Mouse (Mus musculus) midbrain, embryonic 16.5 days (tissue): ENCODE results near the gene Rdh19. TPM values are rescaled to one million over a fixed set of nuclear protein-coding genes. Genes with fewer than 3 reads are reported as not detected.
"Not testable (repeated sequence)": the region's sequence is repeated elsewhere in the genome, so short reads cannot be mapped to it uniquely, and the experiment has no call there.

Experiments
- ATAC-seq: fragments of 200-750 bp; cut with Nextera tagmentation; 2 replicates; pipeline ENCODE4 v1.8.0; 2017; ENCODE audit warnings: moderate TSS enrichment
- H3K27ac ChIP-seq: fragments of 300-500 bp; sonication (generic); 2 replicates; pipeline ENCODE4 v1.5.1; 2014; ENCODE audit warnings: mild to moderate bottlenecking, low read length, mixed read lengths
- H3K27me3 ChIP-seq: fragments of 300-500 bp; sonication (generic); 2 replicates; pipeline ENCODE4 v1.6.1; 2014; ENCODE audit warnings: low read depth, low read length, mixed read lengths; ENCODE audit not compliant: control insufficient read depth, insufficient read depth
- H3K36me3 ChIP-seq: fragments of 300-500 bp; sonication (generic); 2 replicates; pipeline ENCODE4 v1.6.1; 2014; ENCODE audit warnings: mild to moderate bottlenecking, low read length, moderate library complexity, mixed read lengths; ENCODE audit not compliant: control insufficient read depth, insufficient read depth
- H3K4me1 ChIP-seq: fragments of 300-500 bp; sonication (generic); 2 replicates; pipeline ENCODE4 v1.6.1; 2014; ENCODE audit warnings: mild to moderate bottlenecking, low read length, mixed read lengths; ENCODE audit not compliant: control insufficient read depth, insufficient read depth
- H3K4me2 ChIP-seq: fragments of 300-500 bp; sonication (generic); 2 replicates; pipeline ENCODE4 v1.6.1; 2014; ENCODE audit warnings: mild to moderate bottlenecking, low read length, mixed read lengths
- H3K4me3 ChIP-seq: fragments of 300-500 bp; sonication (generic); 2 replicates; pipeline ENCODE4 v1.5.1; 2014; ENCODE audit warnings: low read depth, mild to moderate bottlenecking, low read length, moderate library complexity, mixed read lengths
- H3K9ac ChIP-seq: fragments of 300-500 bp; sonication (generic); 2 replicates; pipeline ENCODE4 v1.6.1; 2014; ENCODE audit warnings: low read depth, low read length, mixed read lengths
- H3K9me3 ChIP-seq: fragments of 300-500 bp; sonication (generic); replicated peaks from 2 replicates; pipeline ENCODE4 v1.6.1; 2014; ENCODE audit warnings: mild to moderate bottlenecking, low read length, mixed read lengths; ENCODE audit not compliant: control insufficient read depth, poor library complexity, severe bottlenecking
- WGBS: fragments of 180-500 bp; shearing (Covaris S2); extraction: QIAGEN DNeasy Blood & Tissue Kit; methylation state at CpG from one replicate; pipeline ENCODE4 v1.1.7; 2014; 5-methylcytosine and 5-hydroxymethylcytosine counted together
- polyA plus RNA-seq: library from polyadenylated mRNA; unstranded; fragments of >200 nt; fragmentation: Nextera tagmentation; extraction: Ambion mirVana; gene quantifications from 2 replicates; pipeline ENCODE4 v1.2.1, GENCODE M21; 2015

Rdh19 gene
- polyA plus RNA-seq, 1 experiment from 2014 or later: not detected

DNA sequence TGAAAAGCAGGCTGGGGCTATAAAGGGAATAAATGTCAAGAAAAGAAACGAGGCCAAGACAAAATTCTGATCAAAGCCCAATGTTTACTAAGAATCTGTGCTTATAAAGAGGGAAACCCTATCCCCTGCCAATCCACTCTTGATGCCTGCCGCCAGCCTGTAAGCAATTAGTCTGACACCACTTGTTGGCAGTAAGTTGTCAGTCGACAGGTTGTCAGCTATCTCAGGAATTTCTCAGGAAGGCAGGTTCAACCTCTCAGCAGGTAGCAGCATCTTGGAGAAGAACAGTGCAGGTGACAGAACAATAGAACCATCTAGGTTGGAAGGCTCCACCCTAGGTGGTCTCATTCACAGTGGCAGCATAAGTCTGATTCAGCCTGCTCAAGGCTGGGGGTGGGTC lies 20.6 kb upstream of the Rdh19 start:
- Histone ChIP-seq H3K4me1 (no peaks in the 10 kb centered on the region), H3K9me3 (no peaks in the 10 kb centered on the region), H3K27ac (no peak overlapping the region), H3K4me2 (no peak overlapping the region), H3K9ac (no peak overlapping the region), H3K27me3 (no peaks in the 10 kb centered on the region), H3K36me3 (no peaks in the 10 kb centered on the region), H3K4me3 (no peak overlapping the region)
- no peak for ATAC-seq
- 75% methylated on average over 3 of the region's 3 CpGs for whole genome bisulfite sequencing

DNA sequence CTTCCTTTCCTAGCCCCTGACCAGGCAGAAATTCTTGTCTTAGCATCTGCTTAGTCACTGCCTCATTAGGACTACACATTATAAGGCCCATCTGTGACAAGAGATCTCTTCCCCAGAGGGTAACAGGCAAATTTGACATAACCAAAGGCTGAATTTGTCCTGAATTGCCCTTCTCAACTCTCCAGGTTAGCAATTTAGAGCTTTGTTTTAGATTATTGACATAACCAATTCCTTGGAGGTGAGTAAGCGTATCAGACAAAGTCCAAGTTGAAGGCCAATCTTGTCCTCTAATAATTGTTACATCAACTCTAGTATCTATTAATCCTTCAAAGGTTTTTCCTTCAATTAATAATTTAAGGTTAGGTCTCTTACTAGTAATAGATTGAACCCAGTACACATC lies 15.5 kb upstream of the Rdh19 start:
- not testable (repeated sequence) for H3K4me2 ChIP-seq, H3K4me1 ChIP-seq, H3K27me3 ChIP-seq, H3K36me3 ChIP-seq, H3K27ac ChIP-seq, H3K9ac ChIP-seq, H3K9me3 ChIP-seq, H3K4me3 ChIP-seq, ATAC-seq
- WGBS: 95% methylated on average over 1 of the region's 1 CpGs

DNA sequence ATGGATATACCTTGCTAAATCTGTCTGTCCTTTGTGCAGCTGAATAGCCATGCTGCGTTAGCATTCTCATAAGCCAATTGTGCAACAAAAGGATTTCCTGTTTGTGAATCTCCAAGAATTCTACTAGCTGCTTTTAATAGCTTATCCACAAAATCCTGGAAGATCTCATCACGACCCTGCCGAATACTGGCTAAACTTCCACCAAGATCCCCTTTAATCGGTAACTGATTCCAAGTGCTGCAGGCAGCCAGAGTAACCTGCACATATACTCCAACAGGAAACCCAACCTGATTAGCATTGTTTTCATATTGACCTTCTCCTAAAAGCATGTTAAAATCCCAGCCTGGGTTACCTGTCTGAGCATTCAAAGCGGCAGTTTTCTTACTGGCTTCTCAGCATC lies 14.4 kb upstream of the Rdh19 start:
- Histone ChIP-seq H3K4me3 (no peak overlapping the region), H3K9ac (no peak overlapping the region), H3K27me3 (no peaks in the 10 kb centered on the region), H3K27ac (no peak overlapping the region), H3K9me3 (0 out of 2 replicates have a peak, but pooled peaks cover 3% of the 10 kb centered on the region), H3K4me2 (no peak overlapping the region), H3K36me3 (no peaks in the 10 kb centered on the region), H3K4me1 (no peaks in the 10 kb centered on the region)
- WGBS: 85% methylated on average over 5 of the region's 5 CpGs
- ATAC-seq: no peak

DNA sequence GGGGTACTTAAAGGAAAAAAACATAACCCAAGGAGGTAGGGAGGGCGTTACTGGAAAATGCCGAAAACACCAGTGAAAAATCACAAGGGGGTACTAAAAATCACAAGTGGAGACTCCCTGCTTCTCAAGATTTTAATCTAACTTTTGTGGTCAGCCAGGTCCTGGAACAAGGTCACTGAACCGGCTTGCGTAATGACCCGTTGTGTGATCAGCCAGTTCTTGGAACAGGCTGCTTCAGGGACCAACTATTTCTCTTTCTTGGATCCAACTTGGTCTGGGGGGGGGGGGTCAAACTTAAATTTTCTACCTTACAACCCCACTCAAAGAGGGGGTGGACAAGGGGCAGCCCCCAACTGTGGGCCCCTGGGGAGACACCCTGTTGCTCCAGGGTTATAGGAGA lies 11.9 kb upstream of the Rdh19 start:
- not testable (repeated sequence) for H3K9me3 ChIP-seq, H3K4me1 ChIP-seq, H3K27me3 ChIP-seq, H3K36me3 ChIP-seq, H3K9ac ChIP-seq, H3K4me3 ChIP-seq, H3K4me2 ChIP-seq, H3K27ac ChIP-seq, ATAC-seq
- 97% methylated on average over 5 of the region's 5 CpGs for WGBS

DNA sequence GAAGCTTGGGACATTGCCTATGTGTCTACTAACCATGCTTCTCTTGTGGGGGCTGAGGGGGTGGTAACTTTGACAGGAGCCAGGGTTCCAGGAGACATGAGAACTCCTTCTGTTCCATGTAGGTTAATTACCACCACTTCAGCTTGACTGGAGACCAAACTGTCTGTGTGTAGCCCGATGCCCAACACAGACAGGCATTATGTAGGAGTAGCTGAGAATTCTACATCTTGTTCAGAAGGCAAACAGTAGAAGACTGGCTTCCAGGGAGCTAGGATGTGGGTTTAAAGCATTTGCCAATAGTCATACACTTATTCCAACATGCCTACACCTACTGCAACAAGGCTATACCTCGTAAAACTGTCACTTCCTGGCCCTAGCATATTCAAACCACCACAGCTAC lies 11.2 kb upstream of the Rdh19 start:
- H3K9ac ChIP-seq: no peak overlapping the region
- 87% methylated on average over 2 of the region's 2 CpGs for WGBS
- 0 out of 2 replicates have a peak, but pooled peaks cover 3% of the 10 kb centered on the region for H3K9me3 ChIP-seq
- ATAC-seq: no peak
- no peaks in the 10 kb centered on the region for H3K36me3 ChIP-seq
- no peak overlapping the region for H3K4me2 ChIP-seq
- H3K4me3 ChIP-seq: no peak overlapping the region
- no peaks in the 10 kb centered on the region for H3K4me1 ChIP-seq
- H3K27ac ChIP-seq: no peak overlapping the region
- no peaks in the 10 kb centered on the region for H3K27me3 ChIP-seq

DNA sequence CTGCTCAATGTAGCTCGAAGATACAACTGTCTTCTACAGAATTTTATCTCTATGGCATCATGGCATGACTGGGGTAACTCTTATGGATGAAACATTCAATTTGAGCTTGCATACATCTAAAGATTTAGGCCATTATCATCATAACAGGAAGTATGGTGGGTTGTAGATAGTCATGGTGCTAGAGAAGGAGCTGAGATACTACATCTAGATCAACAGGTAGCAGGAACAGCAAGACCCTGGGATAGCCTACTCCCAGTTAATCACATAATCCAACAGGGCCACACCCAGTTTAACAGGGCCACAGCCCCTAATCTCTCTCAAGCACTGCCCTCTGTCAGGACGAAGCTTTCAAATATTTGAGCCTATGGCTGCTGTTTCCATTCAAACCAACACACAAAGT lies 9.0 kb upstream of the Rdh19 start:
- no peak overlapping the region for H3K4me3 ChIP-seq
- no peak overlapping the region for H3K27ac ChIP-seq
- no peaks in the 10 kb centered on the region for H3K27me3 ChIP-seq
- no peak overlapping the region for H3K4me2 ChIP-seq
- no peaks in the 10 kb centered on the region for H3K36me3 ChIP-seq
- 0 out of 2 replicates have a peak, but pooled peaks cover 3% of the 10 kb centered on the region for H3K9me3 ChIP-seq
- ATAC-seq: no peak
- H3K4me1 ChIP-seq: no peaks in the 10 kb centered on the region
- WGBS: 74% methylated on average over 2 of the region's 2 CpGs
- H3K9ac ChIP-seq: no peak overlapping the region

DNA sequence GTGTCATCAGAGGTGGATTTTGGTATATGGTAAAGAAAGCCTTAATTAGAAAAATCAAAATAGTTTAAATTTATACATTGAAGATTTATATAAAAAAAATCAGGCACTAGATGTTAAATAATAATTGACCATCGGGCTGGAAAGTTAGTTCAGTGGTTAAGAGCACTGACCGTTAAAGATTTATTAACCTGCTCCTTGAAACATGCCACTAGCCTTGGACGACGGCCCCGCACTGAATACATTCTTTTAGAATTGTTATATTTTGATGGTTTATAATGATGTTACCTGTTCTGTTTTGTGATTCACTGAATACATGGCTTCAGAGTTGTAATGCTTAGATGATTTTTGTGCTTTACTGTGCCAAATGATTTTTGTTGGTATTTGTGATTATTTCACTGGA lies 3.8 kb upstream of the Rdh19 start:
- not testable (repeated sequence) for H3K27ac ChIP-seq
- WGBS: 92% methylated on average over 5 of the region's 5 CpGs

DNA sequence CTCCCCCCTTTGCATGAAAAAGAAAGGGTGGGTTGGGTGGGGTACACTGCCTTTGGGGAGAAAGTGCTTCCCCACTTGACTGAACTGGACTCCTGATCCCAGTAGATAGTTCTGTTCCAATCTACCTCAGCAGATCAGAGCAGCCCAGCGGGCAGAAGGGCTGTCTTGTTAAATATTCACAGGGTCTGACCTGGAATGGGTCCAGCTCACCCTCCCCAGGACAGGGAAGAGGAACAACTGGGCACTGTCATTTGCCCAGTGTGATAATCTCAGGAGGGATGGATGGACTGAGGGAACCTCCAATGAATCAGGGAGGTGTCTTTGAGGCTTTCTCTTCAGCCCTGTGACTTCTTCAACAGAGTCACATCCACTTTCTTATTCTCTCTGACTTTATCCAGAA lies 1.6 kb upstream of the Rdh19 start:
- H3K9ac ChIP-seq: no peak overlapping the region
- no peak overlapping the region for H3K4me3 ChIP-seq

More for the DNA sequence above, 3.8 kb upstream of the Rdh19 start:
- H3K27me3 ChIP-seq, H3K9ac ChIP-seq, H3K4me3 ChIP-seq, H3K4me1 ChIP-seq, H3K9me3 ChIP-seq, H3K4me2 ChIP-seq, H3K36me3 ChIP-seq, ATAC-seq: not testable (repeated sequence)

DNA sequence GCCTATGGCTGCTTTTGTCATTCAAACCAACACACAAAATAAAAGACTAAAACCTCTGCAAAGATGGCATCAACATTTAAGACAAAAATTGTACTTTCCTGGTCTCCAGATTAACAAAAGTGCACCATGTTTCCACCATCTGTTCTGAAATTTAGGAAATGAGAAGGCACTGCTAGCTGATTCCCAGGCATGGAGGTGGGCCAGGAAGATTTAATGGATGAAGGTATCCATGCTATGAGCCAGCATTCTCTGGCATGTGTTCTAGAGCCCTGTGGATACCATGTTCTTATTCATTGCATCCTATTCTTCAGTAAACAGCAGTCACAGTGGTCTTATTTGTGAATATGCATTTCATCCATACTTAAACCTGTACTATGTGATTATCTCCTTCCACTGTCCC lies 6.6 kb downstream of the Rdh19 start:
- H3K4me2 ChIP-seq: no peak overlapping the region
- H3K27ac ChIP-seq: no peak overlapping the region
- H3K9ac ChIP-seq: no peak overlapping the region
- no peaks in the 10 kb centered on the region for H3K36me3 ChIP-seq
- H3K9me3 ChIP-seq: no peaks in the 10 kb centered on the region
- no peaks in the 10 kb centered on the region for H3K4me1 ChIP-seq
- ATAC-seq: no peak
- H3K27me3 ChIP-seq: no peaks in the 10 kb centered on the region
- no peak overlapping the region for H3K4me3 ChIP-seq

More for the DNA sequence above, 1.6 kb upstream of the Rdh19 start:
- H3K36me3 ChIP-seq: no peaks in the 10 kb centered on the region
- H3K9me3 ChIP-seq: no peaks in the 10 kb centered on the region
- ATAC-seq: no peak
- WGBS: 71% methylated on average over 1 of the region's 1 CpGs
- H3K4me2 ChIP-seq: no peak overlapping the region
- H3K27me3 ChIP-seq: no peaks in the 10 kb centered on the region
- H3K4me1 ChIP-seq: no peaks in the 10 kb centered on the region
- H3K27ac ChIP-seq: no peak overlapping the region

DNA sequence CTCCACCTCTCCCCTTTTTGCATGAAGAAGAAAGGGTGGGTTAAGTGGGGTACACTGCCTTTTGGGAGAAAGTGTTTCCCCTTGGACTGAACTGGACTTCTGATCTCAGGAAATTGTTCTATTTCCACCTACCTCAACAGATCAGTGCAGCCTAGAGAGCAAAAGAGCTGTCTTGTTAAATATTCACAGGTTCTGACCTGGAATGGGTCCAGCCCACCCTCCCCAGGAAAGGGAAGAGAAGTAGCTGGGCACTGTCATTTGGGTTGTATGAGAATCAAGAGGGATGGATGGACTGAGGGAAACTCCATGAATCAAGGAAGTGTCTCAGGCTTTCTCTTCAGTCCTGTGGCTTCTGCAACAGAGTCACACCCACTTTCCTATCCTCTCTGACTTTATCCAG lies 15.2 kb downstream of the Rdh19 start:
- no peak overlapping the region for H3K27ac ChIP-seq
- no peaks in the 10 kb centered on the region for H3K36me3 ChIP-seq
- no peaks in the 10 kb centered on the region for H3K4me1 ChIP-seq
- H3K9me3 ChIP-seq: no peaks in the 10 kb centered on the region
- no peaks in the 10 kb centered on the region for H3K27me3 ChIP-seq
- H3K9ac ChIP-seq: no peak overlapping the region
- no peak for ATAC-seq
- H3K4me2 ChIP-seq: no peak overlapping the region
- H3K4me3 ChIP-seq: no peak overlapping the region
